Mouse (Mus musculus): ENCODE data around the gene Ager.

- TF ChIP-seq CTCF (IDR thresholded peaks at IDR 0.05; ENCODE audit: low read depth) (no peak), EP300 (optimal IDR thresholded peaks at IDR 0.05) (no peak)
Measured at GRCm38 (mm10) chr17:34644608-34645007, 46.9 kb downstream of the Ager start, which contains the start of gene Fkbpl.
